Mouse (Mus musculus) cerebellum, adult 8-10 months (tissue): Measurements from ENCODE around the gene Hspa1l.
A peak's percentile ranks its signal among the peaks of the same experiment; 100 is the strongest.
"Not testable (repeated sequence)": the region's sequence is repeated elsewhere in the genome, so short reads cannot be mapped to it uniquely, and the experiment has no call there.

Source experiments
- DNase-seq: peaks from one replicate; pipeline ENCODE4 v3.0.0; 2022

Hspa1l gene

DNA sequence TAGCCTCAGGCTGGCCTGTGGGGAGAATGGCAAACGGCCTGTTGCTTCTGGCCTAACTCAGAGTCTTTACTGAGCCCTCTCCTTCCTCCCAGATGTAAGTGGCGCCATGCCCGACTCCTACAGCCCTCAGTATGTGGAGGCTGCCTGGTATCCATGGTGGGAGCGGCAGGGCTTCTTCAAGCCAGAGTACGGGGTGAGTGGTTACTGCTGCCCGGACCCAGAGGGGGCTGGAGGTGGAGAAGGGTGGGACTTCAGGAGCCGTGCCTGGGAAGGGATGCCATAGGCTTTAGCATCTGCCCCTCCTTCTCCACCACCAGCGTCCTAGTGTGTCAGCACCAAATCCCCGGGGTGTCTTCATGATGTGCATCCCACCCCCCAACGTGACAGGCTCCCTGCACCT, 32.7 kb downstream of the Hspa1l start:
- no peak for DNase-seq

DNA sequence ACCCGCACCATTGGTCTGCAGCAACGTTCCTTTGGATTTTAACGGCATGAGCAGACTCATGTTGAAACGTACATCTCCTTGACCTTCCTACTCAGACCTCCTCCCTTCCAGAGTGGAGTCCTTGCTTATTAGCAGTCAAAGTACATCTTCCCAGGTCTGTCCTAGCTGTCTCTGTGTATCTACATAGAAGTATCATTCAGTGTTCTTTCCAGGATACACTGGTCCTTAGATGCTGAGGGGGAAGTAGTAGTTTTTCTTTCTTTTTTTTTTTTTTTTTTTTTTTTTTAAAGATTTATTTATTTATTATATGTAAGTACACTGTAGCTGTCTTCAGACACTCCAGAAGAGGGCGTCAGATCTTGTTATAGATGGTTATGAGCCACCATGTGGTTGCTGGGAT, 33.4 kb downstream of the Hspa1l start:
- not testable (repeated sequence) for DNase-seq

DNA sequence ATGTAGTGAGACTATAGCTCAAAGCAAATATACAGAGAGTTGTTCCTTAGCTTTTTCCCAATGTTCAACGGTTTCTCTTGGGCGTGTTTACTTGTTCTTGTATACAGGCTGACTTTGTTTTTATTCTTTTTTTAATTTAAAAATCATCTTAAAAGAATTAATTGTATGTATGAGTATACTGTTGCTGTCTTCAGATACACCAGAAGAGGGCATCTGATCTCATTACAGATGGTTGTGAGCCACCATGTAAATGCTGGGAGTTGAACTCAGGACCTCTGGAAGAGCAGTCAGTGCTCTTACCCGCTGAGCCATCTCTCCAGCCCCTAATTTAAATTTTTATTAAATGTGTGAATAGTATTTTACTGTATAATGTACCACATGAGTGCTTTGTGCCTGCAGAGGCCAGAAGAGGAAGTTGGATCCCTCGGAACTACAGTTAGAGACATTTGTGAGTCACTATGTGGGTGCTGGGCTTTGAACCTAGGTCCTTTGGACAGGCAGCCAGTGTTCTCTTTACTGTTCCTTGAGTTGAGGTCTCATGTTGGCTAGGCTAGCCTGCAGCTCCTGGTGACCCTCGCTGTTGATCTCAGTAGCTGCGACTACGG, 35.0 kb downstream of the Hspa1l start:
- DNase-seq = no peak

DNA sequence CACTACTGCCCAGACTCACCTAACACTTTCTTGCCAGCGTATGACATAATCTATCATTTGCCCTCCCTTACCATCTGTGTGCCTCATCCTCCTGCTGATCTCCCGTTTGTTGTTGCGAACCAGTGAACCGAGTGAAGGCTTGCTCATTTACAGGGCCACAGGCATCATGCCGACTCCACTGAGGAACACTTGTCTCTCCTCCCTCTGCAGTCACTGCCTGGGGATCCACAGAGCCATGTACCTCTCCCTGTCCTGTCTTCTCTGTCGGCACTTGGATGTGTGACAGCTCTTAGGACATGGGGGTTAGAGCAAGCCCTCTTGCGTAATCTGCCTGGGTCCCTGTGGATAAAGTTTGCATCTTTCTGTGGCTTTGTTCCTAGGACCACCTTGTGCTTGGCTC, 37.1 kb downstream of the Hspa1l start:
- peak; percentile 74 for DNase-seq

DNA sequence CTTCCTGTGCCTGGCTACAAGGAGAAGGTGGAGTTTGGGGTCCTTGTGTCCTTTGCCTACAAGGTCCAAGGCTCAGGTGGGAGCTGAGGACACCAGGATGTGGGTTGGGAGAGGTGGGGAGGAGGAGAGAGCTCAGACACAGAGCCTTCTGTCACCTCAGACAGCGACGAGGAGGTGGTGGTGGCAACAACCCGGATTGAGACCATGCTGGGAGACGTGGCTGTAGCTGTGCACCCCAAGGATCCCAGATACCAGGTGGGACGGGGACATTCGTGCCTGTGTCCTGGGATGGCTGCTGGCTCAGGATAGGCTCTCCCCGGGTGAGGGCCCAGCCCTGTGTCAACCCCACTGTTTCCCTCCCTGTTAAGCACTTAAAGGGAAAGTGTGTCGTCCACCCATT, 38.9 kb downstream of the Hspa1l start:
- no peak for DNase-seq

DNA sequence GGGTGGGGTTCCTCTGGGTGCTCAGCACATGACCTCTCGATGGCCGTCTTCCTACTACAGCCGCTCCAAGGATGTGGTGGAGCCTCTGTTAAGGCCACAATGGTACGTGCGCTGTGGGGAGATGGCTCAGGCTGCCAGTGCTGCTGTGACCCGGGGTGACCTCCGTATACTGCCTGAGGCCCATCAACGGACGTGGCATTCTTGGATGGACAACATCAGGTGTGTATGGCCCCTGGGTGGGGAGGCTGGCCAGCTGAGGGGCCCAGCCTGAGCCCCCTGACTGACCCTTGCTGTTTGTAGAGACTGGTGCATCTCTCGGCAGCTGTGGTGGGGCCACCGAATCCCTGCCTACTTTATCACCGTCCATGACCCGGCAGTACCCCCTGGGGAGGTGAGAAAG, 39.9 kb downstream of the Hspa1l start:
- DNase-seq = peak; percentile 20

DNA sequence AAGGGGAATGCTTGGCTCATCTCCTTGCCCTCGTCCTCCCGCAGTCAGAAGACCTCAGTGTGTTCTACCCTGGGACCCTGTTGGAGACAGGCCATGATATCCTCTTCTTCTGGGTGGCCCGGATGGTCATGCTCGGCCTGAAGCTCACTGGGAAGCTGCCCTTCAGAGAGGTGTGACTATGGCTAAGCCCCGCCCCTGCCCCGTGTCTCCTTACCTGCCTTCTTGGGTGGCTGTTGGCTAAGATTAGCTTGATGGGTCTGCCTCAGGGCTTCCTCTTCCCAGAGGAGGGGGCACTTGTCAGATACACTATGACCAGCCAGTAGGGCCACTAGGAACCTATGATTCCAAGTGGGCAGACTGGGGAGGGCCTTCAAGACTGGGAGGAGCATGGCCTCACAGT, 40.7 kb downstream of the Hspa1l start:
- peak; percentile 14 for DNase-seq

DNA sequence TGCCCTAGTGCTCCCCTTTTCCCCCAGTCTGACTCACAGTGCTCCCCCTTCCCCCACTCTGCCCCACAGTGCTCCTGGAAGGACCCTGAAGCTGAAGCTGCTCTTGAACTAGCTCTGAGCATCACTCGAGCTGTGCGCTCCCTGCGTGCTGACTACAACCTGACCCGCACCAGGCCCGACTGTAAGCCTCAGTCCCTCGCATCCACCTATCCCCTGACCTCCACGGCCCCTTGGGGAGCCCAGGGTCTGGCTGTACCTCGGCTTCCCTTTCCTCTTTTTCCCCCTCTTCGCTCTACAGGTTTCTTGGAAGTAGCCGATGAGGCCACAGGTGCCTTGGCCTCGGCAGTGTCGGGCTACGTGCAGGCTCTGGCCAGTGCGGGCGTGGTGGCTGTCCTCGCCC, 42.8 kb downstream of the Hspa1l start:
- peak; percentile 30 for DNase-seq

DNA sequence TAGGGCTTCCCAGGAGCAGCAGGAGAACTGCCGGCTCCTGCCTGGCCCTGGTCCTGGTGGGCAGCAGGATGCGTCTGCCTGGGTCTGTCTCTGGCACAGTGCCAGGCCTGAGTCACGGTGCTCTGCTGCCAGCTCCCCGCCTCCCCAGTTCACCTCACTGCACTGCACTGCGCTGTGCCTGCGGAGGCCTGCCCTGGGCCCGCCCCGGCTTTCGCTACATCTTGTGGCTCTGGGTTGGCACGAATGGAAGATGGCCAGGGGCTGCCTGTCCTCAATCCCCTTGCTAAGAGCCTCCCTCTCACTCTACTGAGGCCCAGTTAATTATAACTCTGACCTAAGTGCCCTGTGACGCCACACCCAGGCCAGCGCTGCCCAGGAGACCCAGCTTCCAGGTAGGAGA, 43.9 kb downstream of the Hspa1l start, which contains the start of gene Vwa7:
Vwa7 (plus strand) TSS at position 204 of the 400 bp plus-strand sequence.
- DNase-seq = peak; percentile 81

DNA sequence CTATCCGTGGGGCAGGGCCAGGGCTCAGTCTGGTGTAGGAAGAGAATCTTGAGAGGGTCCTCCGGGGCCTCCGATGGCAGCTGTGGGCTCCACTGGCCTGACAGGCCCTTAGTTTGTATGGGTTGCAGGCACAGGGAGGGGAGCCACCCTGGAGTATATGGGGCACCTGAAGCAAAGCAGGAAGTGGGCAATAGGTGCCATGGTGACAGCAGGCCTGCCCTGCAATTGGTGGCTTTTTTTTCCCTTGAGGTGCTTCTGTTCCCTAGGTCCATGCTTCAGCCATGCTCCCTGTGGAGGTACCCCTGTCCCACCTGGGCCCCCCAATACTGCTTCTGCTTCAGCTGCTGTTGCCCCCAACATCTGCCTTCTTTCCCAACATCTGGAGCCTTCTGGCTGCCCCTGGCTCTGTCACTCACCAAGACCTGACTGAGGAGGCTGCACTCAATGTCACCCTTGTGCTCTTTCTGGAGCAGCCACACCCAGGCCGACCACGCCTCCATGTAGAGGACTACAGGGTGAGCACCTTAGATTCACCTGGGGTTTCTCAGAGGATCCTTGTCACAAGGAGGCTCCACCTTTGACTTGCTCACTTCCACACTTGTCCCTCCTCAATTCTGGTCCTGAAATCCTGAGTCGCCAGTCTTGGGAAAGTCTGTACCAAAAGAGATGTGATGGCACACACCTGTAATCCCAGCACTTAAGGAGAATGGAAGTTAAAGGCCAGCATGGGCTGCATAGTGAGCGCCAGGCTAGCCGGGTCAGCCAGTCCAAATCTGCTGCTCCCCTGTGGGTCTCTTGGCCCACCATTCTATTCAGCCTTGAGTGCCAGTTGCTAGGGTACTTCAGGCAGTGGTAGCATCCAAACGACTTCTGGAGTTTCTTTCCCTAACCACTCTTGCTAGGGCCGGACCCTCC, 44.5 kb downstream of the Hspa1l start:
- DNase-seq = no peak

DNA sequence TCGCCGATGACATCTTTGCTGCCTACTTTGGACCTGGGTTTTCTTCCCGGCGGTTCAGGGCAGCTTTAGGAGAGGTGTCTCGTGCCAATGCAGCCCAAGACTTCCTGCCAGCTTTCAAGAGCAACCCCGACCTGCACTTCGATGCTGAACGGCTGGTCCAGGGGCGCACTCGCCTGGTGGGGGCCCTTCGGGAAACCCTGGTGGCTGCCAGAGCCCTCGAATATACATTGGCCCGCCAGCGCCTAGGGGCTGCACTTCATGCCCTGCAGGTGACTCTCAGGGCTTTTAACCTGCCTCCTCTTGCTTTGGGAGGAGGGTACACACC, 45.2 kb downstream of the Hspa1l start:
- DNase-seq = peak; percentile 35

DNA sequence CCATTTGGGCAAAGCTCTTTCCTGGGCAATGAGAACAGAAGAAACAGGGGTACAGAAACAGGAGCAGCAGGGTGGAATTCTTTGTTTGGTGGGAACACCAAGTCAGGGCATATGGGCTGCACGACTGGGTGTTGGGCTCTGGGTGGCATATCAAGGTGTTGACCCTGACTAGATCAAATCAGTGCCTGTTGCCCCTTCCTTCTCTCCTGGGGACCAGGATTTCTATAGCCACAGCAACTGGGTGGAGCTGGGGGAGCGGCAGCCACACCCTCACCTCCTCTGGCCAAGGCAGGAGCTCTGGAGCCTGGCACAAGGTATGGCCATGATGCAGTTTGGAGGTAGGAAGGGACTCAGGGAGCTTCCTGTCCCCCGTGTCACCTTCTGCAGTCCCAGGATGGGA, 45.7 kb downstream of the Hspa1l start:
- DNase-seq = peak; percentile 12

DNA sequence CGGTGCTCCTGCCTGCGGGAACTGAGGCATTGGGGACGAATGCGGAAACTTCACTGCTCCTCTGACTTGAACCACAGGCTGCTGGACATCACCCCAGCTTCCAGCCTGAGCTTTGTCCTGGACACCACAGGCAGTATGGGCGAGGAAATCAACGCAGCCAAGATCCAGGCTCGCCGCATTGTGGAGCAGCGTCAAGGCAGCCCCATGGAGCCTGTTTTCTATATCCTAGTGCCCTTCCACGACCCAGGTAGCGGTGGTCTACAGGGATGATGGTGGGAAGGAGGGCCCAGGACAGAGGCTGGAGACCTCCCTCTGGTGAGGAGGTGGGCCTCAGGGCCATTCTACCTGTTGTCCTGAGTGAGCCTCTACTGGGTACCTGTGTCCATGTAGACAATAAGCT, 47.4 kb downstream of the Hspa1l start:
- DNase-seq = peak; percentile 17

DNA sequence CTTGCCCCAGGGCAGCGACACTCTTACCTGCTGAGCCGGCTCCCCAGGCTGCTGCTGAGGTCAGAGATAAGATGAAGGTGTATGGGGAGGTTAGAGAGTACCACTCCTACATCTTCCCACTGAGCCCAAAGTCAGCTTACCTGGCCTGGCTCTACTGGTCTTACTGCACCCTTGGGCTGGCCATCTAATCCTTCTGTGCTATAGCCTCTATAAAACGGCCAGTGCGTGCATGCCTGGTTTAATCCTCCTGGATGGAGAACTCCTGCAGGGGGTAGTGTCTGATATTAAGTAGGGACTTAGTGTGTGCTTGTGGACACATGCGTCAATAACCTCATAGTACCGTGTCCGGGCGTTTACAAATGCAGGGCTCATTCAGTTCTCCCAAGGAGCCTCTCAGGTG, 48.0 kb downstream of the Hspa1l start:
- DNase-seq = no peak

DNA sequence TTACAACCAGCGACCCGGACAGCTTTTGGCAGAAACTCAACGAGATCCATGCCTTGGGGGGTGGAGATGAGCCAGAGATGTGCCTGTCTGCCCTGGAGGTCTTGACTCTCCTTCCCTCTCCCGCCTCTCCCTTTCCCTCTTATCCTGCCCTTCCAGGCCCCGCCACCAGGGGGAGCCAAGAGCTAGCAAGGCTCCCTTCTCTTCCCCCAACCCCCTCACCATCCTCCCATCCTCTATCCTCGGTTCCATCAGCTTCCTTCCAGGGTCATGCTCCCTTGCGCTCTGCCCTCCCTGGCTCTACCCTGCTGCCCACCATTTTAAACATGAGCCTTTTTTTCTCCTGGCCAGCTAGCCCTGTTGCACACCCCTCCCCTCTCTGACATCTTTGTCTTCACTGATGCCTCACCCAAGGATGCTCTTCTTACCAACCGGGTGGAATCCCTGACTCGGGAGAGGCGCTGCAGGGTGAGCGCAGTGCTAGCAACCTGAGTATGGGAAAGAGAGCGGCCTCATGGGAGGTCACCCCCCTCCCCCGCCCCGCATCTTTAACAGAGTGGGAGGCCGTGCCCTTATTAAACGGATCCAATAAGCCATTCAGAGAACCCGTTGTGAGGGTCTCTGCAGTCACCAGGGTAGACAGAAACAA, 48.8 kb downstream of the Hspa1l start:
- peak; percentile 90 for DNase-seq

DNA sequence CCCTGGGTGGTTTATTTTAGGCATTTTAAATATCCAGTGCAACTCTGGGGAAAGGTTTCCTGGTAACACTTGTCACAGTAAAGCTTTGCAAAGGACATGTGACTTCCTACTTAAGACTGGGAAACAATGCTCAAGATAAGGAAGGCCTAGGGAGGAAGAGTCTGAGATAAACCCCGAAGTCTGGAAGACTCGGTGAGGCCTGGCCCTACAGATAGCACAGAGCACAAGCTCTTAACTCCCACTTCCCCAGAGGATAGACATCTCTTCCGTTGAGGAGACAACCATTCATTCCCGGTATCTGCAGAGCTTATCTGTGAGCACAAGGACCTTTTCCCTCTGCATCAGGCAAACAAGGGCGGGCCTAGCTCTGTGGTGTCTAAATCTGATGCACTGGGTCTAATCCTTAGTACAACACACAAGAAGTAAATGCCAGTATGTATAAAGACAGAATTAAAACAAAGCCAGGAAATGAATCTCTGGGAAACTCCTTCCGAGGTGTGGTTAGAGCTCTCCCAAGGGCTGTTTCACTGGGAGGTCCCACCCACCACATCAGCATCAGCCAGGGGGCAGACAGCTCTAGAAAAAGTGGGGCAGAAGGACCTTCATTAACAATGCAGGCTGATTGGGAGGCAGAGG, 49.5 kb downstream of the Hspa1l start:
- no peak for DNase-seq

DNA sequence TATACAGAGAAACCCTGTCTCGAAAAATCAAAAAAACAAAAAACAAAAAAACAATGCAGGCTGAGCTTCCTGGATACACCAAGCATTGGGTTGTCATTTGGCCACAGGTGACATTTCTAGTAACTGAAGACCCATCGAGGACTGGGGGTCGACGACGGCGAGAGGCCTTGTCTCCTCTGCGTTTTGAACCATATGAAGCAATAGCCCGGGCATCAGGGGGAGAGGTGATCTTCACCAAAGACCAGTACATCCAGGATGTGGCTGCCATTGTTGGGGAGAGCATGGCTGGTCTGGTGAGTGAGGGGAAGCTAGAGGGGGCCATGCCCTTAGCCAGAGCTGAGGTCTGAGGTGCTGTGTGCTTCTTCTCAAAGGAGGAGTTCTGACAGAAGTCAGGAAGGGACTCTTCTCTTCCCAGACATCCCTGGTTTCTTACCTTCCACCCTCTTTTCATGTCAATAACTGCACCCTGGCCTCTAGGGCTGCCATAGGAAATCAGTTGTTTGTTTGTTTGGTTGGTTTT, 50.1 kb downstream of the Hspa1l start:
- DNase-seq = no peak

DNA sequence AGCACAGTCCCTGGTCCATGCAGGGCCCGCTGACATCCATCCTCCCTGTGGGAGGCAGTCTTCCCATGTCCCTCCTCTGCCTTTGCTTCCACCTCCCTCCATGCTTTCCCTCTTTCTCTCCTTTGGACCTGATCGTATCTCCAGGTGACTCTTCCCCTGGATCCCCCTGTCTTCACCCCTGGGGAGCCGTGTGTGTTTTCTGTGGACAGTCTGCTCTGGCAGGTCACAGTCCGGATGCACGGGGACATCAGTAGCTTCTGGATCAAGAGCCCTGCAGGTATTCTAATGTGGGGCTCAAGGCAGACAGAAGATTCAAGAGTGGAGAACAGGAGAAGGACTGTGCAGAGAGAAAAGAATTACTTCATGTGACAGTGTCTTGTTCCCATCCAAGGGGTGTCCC, 50.7 kb downstream of the Hspa1l start:
- DNase-seq = no peak

DNA sequence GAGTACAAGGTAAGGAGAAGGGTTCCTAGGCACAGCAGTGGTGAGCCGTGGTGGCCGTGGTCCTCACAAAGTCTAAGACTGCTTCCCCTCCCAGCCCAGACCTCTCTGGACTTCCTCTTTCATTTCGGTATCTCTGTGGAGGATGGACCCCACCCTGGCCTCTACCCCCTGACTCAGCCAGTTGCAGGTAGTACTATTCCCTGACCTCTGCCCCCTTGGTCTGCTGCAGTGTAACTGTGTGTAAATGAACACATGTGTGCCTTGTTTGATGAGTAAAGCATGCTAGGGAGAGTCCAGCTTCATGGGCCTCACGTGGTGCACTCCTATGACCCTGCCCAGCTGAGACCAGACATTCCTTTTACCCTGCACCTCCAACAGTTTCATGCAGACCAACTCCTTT, 51.3 kb downstream of the Hspa1l start:
- no peak for DNase-seq

DNA sequence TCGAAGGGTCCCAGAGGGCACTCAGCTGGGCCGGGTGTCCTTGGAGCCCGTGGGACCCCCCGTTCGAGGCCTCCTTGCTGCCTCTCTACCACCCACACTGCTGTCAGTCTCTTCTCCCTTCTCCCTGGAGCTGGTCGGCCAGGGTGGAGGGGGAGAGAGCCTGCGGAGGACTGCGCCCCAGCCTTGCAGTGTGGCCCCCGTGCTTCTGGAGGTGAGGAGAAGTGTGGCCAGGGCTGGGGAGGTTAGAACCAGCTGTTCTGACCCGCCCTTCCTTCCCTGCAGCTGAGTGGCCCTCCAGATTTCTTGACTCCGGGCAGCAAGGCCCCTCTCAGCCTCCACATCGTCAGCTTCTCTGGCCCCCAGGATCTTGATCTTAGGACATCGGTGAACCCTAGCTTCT, 51.8 kb downstream of the Hspa1l start:
- DNase-seq = no peak

DNA sequence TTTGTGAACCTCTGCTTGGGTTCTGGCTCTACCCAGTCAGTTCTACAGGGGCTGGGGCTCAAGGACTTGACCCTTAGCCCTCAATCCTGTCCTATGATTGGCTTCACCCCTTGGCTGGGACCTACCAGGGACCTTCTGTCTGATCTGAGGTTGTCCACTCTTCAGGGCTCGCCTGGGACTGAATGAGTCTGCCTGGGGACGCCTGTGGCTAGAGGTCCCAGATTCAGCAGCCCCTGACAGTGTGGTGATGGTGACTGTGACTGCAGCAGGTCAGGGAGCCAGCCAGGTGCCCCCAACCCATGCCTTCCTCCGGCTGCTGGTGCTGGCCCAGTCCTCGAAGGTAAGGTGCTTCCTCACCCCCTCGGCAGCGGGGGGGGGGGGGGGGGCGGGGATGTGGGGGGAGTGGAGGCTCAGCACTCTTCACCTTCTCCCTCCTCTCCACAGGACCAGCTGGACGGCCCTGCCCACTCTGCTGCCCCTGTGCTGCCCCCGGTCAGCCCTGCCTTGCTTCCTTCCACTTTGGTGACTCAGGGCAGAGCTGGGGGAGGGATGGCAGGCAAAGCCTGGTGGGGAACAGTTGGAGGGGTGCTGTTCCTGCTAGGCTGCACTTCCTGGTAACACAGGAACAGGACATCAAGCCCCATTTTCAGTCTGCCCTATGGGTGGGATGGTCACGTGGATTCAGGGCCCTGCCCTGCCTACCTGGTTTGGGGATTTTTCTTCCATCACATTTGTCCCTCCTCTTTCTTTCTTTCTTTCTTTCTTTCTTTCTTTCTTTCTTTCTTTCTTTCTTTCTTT, 52.4 kb downstream of the Hspa1l start:
- no peak for DNase-seq

DNA sequence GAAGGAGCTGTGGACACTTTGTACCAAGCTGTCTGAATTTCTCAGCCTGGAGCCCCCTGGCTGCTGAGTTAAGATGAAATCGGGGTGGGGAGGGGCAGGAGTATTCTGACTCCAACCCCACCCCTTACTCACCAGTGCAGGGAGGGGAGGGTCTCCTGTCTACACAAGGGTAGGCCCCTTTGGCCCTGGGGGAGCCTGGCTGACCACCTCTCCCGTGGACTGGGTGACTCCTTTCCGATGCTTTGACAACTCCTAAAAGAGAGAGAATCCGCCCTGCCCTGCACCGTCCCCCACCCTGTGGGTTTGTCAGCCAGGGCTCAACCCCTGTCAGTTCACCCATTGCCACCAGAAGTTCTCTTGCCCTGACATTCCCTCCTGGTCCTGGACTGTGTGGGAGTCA, 53.7 kb downstream of the Hspa1l start:
- no peak for DNase-seq
